Mouse (Mus musculus) left cerebral cortex, postnatal 25 days (tissue): ENCODE results near the gene Hsd17b3. TPM values are rescaled to one million over a fixed set of nuclear protein-coding genes. Genes with fewer than 3 reads are reported as not detected.

Experiments used
- DNase-seq, 2 experiments: peaks; one replicate each; pipeline ENCODE4 v3.0.0; 2022; ENCODE audit warnings: low spot score in 2 of 2, mixed read lengths in 1 of 2
- intact Hi-C: fragments of 180-260 bp; cut with DNase I; formaldehyde crosslinking; loops from one replicate; pipeline ENCODE4 v1.15.1; 2025
- total RNA-seq, 2 experiments: library from RNA; stranded (reverse); gene quantifications; 2 replicates each; pipeline ENCODE4 v1.2.3; 2021

Hsd17b3 gene
- not detected for total RNA-seq

GRCm38 (mm10) chr13:64089130-64089529 lies at the start of gene Hsd17b3:
TSS of gene Hsd17b3 (minus strand) at chr13:64089230.
- no peak for DNase-seq
- intact Hi-C loops, result no loop called here

- DNase-seq, result peak; percentile 16 to 26
- intact Hi-C loops, result no loop called here
These were observed 40.8 kb upstream of the Hsd17b3 start for GRCm38 (mm10) chr13:64129616-64130375.

- DNase-seq, result peak in 1 of 2 experiments; percentile 3
These were observed 40.0 kb upstream of the Hsd17b3 start, which contains the start of gene Slc35d2 for GRCm38 (mm10) chr13:64128858-64129615. TSS of gene Slc35d2 (minus strand) at chr13:64129368.

GRCm38 (mm10) chr13:64126316-64126715 lies 37.3 kb upstream of the Hsd17b3 start:
- DNase-seq, result no peak
- intact Hi-C loops, result no loop called here

More at GRCm38 (mm10) chr13:64128858-64129615, 40.0 kb upstream of the Hsd17b3 start, which contains the start of gene Slc35d2:
- intact Hi-C loops, result no loop called here

- intact Hi-C loops, result no loop called here
- no peak for DNase-seq
These were observed 35.9 kb upstream of the Hsd17b3 start for GRCm38 (mm10) chr13:64124886-64125285.

- DNase-seq, result no peak
- intact Hi-C loops, result no loop called here
These were observed 34.6 kb upstream of the Hsd17b3 start for GRCm38 (mm10) chr13:64123491-64124188.

GRCm38 (mm10) chr13:64120760-64121159 lies 31.7 kb upstream of the Hsd17b3 start:
- DNase-seq, result no peak
- intact Hi-C loops, result no loop called here

- DNase-seq, result no peak
- intact Hi-C loops, result no loop called here
These were observed 28.4 kb upstream of the Hsd17b3 start for GRCm38 (mm10) chr13:64117442-64117841.

- intact Hi-C loops, result no loop called here
- DNase-seq, result no peak
These were observed 21.4 kb upstream of the Hsd17b3 start for GRCm38 (mm10) chr13:64110421-64110820.

GRCm38 (mm10) chr13:64108381-64108850 lies 19.4 kb upstream of the Hsd17b3 start:
- no peak for DNase-seq
- intact Hi-C loops, result loop anchor here (10.0 kb wide), 1 partner anchor 196 kb away; no protein-coding TSS in a partner anchor

- no peak for DNase-seq
These were observed 18.5 kb upstream of the Hsd17b3 start for GRCm38 (mm10) chr13:64107535-64107934.

GRCm38 (mm10) chr13:64107105-64107504 lies 18.1 kb upstream of the Hsd17b3 start:
- intact Hi-C loops, result loop anchor here (10.0 kb wide), 1 partner anchor 198 kb away; no protein-coding TSS in a partner anchor
- no peak for DNase-seq

More at GRCm38 (mm10) chr13:64107535-64107934, 18.5 kb upstream of the Hsd17b3 start:
- intact Hi-C loops, result loop anchor here (10.0 kb wide), 1 partner anchor 197 kb away; no protein-coding TSS in a partner anchor

GRCm38 (mm10) chr13:64105690-64106089 lies 16.7 kb upstream of the Hsd17b3 start:
- intact Hi-C loops, result loop anchor here (10.0 kb wide), 1 partner anchor 199 kb away; no protein-coding TSS in a partner anchor
- DNase-seq, result no peak

GRCm38 (mm10) chr13:64100186-64100585 lies 11.2 kb upstream of the Hsd17b3 start:
- peak; percentile 10 to 31 for DNase-seq
- intact Hi-C loops, result loop anchor here (10.0 kb wide), 1 partner anchor 205 kb away; no protein-coding TSS in a partner anchor

- intact Hi-C loops, result no loop called here
- peak in 1 of 2 experiments; percentile 10 for DNase-seq
These were observed 10.0 kb upstream of the Hsd17b3 start for GRCm38 (mm10) chr13:64098992-64099391.

- peak; percentile 71 to 78 for DNase-seq
- intact Hi-C loops, result loop anchor here (5.0 kb wide), 2 partner anchors 41 to 56 kb away; no protein-coding TSS in a partner anchor
These were observed 4.3 kb upstream of the Hsd17b3 start for GRCm38 (mm10) chr13:64093341-64093740.

GRCm38 (mm10) chr13:64092752-64093151 lies 3.7 kb upstream of the Hsd17b3 start:
- intact Hi-C loops, result loop anchor here (5.0 kb wide), 2 partner anchors 40 to 55 kb away; no protein-coding TSS in a partner anchor
- DNase-seq, result no peak

GRCm38 (mm10) chr13:64092141-64092540 lies 3.1 kb upstream of the Hsd17b3 start:
- DNase-seq, result no peak
- intact Hi-C loops, result loop anchor here (5.0 kb wide), 2 partner anchors 40 to 55 kb away; no protein-coding TSS in a partner anchor

GRCm38 (mm10) chr13:64091006-64091405 lies 2.0 kb upstream of the Hsd17b3 start:
- no peak for DNase-seq
- intact Hi-C loops, result loop anchor here (5.0 kb wide), 2 partner anchors 39 to 54 kb away; no protein-coding TSS in a partner anchor
